Mouse (Mus musculus) urinary bladder, postnatal 4 days (tissue): ENCODE data around the gene Zfp768.
"Not testable (repeated sequence)": the region's sequence is repeated elsewhere in the genome, so short reads cannot be mapped to it uniquely, and the experiment has no call there.

Source experiments
- DNase-seq, 2 experiments: peaks; one replicate each; pipeline ENCODE4 v3.0.0; 2021 to 2022; ENCODE audit warnings: low spot score in 2 of 2

Zfp768 gene

DNA sequence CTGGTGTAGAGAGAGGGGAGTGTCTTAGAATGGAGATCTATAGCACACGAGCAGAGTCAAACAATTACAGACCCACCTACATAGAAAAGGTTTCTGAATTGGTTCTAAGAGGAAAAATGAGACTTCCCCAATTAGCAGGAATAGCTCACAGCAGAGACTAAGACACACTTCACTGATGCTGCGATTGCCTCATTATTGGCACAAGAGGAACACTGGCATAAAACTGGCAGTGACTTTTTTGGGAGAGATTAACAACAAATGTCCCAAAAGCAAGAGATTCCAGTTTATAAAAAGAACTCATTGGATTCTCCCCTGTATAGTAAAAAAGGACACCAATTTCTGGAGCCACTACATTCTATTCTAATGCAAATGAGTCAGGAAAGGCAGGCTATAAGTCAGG is 12.5 kb upstream of the Zfp768 start:
- no peak for DNase-seq

- no peak for DNase-seq
Measured at GRCm38 (mm10) chr7:127355796-127356195, 10.4 kb upstream of the Zfp768 start.

DNA sequence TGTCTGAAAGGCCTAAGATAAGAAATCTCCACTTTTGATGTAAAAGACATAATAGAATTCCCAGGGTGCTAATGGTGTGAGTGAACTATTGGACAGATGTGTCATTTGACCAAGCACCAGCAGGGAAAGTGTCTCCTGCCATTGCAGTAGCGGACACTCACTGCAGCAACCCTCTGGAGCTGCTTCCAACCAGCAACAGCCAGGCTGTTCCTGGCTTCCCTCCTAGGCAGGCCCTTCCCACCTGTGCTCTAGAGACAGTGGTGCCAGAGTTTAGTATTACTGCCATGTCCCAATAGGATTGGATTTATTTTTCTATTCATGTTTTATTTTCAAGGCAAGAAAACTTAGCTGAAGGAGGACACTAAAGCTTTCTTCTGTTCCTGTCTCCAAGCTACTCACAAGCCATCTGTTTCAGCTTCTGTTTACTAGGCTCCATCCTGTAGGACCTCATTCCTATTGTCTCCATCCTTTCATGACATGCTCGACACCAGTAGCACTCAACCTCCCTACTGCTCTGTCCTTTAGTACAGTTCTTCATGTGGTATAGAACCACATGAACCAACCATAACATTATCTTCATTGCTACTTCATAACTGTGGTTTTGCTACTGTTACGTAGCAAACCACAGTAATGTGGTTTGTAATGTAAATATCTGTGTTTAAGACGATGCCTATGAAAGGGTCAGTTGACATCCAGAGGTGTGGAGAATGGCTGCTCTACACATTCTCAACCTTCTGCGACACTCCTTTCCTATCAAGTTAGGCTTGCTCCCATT is 6.0 kb upstream of the Zfp768 start:
- DNase-seq: no peak

GRCm38 (mm10) chr7:127346676-127347075 is 1.3 kb upstream of the Zfp768 start:
- peak in 1 of 2 experiments; percentile 41 for DNase-seq

DNA sequence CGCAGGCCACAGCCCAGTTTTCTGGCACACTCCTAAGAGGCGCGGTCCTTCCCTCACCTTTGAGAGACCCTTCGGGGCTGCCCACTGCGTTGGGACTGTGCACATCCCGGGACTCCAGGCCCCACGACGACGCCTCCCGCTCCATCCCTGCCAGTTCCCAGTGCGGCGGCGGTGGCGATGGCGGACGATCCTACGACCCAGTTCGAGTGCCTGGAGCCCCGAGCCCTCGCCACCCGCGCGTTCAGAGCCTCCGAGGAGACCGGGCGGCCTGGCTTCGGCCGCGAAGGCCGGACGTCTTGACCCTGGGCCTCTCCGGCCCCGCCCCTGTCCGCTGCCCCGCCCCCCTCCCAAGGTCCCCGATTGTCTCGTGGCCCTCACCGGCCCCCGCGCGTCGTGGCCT is 297 bp downstream of the Zfp768 start:
- DNase-seq: no peak

GRCm38 (mm10) chr7:127344371-127344770 is 1.0 kb downstream of the Zfp768 start:
- DNase-seq: no peak

GRCm38 (mm10) chr7:127343351-127344019 is 1.9 kb downstream of the Zfp768 start:
- DNase-seq: no peak

- DNase-seq: no peak
Measured at GRCm38 (mm10) chr7:127342888-127343287, 2.5 kb downstream of the Zfp768 start.

DNA sequence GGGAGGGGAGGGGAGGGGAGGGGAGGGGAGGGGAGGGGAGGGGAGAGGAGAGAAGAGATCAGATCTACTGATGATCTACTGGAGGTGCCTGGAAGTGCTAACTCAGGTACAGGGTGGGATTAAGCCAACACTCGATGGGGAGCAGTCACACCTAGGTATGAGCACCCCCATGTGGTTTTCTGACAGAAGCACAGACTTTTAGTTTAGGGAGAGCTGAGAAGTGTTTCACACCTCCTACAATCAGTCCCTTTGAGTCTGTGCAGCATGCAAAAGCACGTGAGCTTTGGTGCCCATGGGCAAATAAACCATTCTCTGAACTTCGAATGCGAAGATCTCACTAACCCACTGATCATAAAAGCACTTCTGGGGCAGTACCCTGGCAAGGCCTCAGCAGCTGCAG is 3.1 kb downstream of the Zfp768 start:
- no peak for DNase-seq

- not testable (repeated sequence) for DNase-seq
Measured at GRCm38 (mm10) chr7:127341861-127342260, 3.5 kb downstream of the Zfp768 start.

- DNase-seq: no peak
Measured at GRCm38 (mm10) chr7:127341356-127341755, 4.0 kb downstream of the Zfp768 start.

- DNase-seq: no peak
Measured at GRCm38 (mm10) chr7:127337636-127338035, 7.8 kb downstream of the Zfp768 start.

DNA sequence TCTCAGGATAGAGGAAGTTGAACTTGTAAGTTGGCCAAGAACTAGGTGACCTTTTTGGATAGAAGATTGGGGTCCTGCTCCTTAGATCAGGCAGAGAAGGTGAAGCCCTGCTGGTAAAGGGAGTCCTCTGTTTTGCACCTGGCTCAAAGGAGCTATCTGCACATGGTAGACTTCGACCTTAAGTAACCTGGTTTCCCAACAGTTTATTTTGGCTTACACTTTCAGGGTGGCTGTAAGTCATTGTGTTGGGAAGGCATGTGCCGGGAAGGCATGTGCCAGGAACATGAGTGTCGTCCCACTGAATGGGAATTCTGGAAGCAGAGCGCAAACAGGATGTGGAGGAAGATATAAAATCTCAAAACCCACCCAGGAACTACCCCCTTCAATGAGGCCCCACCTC is 9.8 kb downstream of the Zfp768 start:
- no peak for DNase-seq

DNA sequence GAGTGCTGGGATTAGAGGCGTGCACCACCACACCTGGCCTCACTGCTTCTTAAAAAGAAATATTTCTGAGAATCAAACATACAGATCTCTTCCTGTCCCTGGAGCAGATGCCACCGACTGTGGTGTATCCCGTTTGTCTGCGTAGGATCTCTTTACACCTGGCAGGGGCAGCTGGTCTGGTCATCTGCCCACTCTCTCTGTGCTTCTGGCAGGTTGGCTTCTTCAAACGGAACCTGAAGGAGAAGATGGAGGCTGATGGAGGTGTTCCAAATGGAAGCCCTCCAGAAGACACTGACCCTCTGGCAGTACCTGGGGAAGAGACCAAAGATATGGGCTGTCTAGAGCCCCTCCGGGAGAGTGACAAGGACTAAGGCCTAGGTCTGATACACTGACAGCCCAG is 12.1 kb downstream of the Zfp768 start:
- DNase-seq: no peak

- no peak for DNase-seq
Measured at GRCm38 (mm10) chr7:127326685-127327084, 18.7 kb downstream of the Zfp768 start.

- DNase-seq: no peak
Measured at GRCm38 (mm10) chr7:127325550-127325949, 19.8 kb downstream of the Zfp768 start.

DNA sequence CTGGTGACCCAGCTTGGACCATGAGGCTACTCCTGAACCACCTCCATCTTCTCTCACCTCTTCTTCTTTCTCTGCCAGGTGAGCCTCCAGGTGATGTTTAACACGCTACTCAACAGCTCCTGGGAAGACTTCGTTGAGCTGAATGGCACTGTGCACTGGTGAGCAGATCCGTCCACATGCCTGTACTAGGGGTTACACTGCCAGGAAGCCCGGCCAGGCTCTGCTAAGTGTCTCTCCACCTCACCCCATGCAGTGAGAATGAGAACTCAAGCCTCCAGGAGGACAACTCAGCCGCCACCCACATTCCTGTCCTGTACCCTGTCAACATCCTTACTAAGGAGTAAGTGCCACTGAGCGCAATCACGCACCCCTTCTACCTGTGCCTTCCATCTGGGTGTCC is 20.4 kb downstream of the Zfp768 start:
- no peak for DNase-seq

DNA sequence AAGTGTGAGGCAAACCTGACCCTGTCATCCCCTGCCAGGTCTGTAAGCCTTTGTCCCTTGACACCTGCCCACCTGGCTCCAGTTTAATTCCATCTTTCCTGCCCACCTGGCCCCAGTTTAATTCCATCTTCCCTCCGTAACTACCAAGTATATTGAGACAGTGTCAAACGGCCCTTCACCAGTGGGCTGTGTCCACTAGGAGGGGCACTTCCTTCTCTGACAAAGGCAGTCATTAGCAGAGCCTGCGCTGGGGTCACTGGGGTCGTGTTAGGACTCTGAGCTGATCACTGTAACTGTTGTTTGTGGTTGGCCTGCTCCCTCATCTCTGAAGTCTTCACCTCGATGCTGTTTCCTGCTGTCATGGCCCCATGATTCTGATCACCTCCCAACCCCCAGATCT is 23.3 kb downstream of the Zfp768 start:
- no peak for DNase-seq

- no peak for DNase-seq
Measured at GRCm38 (mm10) chr7:127321106-127321505, 24.3 kb downstream of the Zfp768 start.

DNA sequence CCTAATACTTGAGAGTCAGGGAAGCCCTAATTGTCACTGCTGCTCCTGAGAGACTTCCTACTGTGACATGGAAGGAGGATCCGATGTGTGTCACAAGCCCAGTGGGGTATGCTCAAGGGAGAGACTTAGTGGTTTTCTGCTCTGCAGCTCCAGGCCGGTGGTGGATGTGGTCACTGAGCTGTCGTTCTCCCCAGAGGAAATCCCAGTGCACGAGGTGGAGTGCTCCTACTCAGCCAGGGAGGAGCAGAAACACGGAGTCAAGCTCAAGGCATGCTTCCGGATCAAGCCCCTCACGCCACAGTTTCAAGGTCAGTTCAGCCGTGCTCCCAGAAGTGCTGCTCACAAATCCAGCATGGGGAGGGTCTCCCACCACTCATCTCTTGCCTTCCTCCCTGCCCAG is 31.5 kb downstream of the Zfp768 start:
- no peak for DNase-seq

DNA sequence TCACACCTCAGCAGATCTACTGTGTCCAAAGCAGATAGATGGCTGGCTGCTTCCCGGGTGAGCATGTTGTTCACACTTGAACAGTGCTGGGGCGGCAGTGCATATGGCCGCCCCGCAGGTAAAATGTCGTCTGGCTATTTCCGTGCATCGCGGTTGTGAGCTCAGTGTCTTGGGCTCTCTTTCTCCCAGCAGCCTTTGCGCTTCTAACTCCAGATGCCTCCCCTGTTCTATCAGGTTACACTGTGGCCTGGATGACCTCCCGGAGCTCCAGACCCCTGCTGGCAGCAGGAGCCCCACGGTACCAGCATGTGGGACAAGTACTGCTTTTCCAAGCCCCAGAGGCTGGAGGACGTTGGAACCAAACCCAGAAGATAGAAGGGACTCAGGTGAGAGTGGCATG is 35.4 kb downstream of the Zfp768 start:
- DNase-seq: no peak

DNA sequence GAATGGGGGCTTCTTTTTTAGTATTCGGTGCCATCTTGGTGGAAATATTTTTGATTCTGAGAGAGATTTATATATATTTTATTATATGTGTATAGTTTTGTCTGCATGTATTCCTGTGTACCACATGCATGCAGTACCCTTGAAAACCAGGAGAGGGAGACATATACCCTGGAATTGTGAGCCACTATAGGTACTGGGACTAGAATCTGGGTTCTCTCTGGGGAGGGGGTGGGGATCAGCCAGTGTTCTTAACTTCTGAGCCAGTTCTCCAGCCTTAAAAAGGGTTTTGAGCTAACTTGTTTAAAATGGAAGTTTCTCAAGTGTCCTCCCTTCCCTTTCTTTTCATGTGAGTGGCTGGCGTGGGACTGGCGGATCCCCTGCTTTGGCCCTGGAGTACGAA is 36.5 kb downstream of the Zfp768 start:
- no peak for DNase-seq

GRCm38 (mm10) chr7:127308431-127308830 is 37.0 kb downstream of the Zfp768 start:
- DNase-seq: no peak
